Mouse (Mus musculus) fibroblast of lung, adult 2 months (primary cell): Measurements from ENCODE around the gene Psmc3.

Experiments
- DNase-seq: peaks from one replicate; pipeline ENCODE4 v3.0.0-alpha.2; 2011; ENCODE audit warnings: low read depth

Psmc3 gene

GRCm38 (mm10) chr2:91053181-91053933 lies 452 bp upstream of the Psmc3 start:
- DNase-seq = no peak

GRCm38 (mm10) chr2:91058435-91058834 lies 4.6 kb downstream of the Psmc3 start:
- DNase-seq = no peak

- no peak for DNase-seq
These were observed 5.6 kb downstream of the Psmc3 start for GRCm38 (mm10) chr2:91059376-91059775.

- no peak for DNase-seq
These were observed 6.9 kb downstream of the Psmc3 start for GRCm38 (mm10) chr2:91060544-91061355.

GRCm38 (mm10) chr2:91061849-91062481 lies 8.2 kb downstream of the Psmc3 start:
- DNase-seq = peak; percentile 77

- no peak for DNase-seq
These were observed 9.2 kb downstream of the Psmc3 start for GRCm38 (mm10) chr2:91062779-91063606.

- no peak for DNase-seq
These were observed 10.4 kb downstream of the Psmc3 start for GRCm38 (mm10) chr2:91064211-91064610.

GRCm38 (mm10) chr2:91065544-91065943 lies 11.7 kb downstream of the Psmc3 start:
- no peak for DNase-seq

GRCm38 (mm10) chr2:91066455-91066854 lies 12.6 kb downstream of the Psmc3 start:
- DNase-seq = no peak

GRCm38 (mm10) chr2:91068162-91068871 lies 14.5 kb downstream of the Psmc3 start:
- DNase-seq = no peak

GRCm38 (mm10) chr2:91068872-91069165 lies 15.0 kb downstream of the Psmc3 start:
- DNase-seq = no peak

- no peak for DNase-seq
These were observed 15.6 kb downstream of the Psmc3 start for GRCm38 (mm10) chr2:91069306-91070000.

- DNase-seq = peak; percentile 96
These were observed 16.4 kb downstream of the Psmc3 start, which contains the start of gene Slc39a13 for GRCm38 (mm10) chr2:91070076-91070800. TSS of gene Slc39a13 (minus strand) at chr2:91070417.

- DNase-seq = no peak
These were observed 17.2 kb downstream of the Psmc3 start for GRCm38 (mm10) chr2:91071059-91071458.

- DNase-seq = no peak
These were observed 18.3 kb downstream of the Psmc3 start for GRCm38 (mm10) chr2:91072092-91072491.

GRCm38 (mm10) chr2:91077957-91078313 lies 24.1 kb downstream of the Psmc3 start:
- DNase-seq = no peak

GRCm38 (mm10) chr2:91078314-91079025 lies 24.7 kb downstream of the Psmc3 start:
- DNase-seq = no peak

- DNase-seq = no peak
These were observed 25.2 kb downstream of the Psmc3 start for GRCm38 (mm10) chr2:91079026-91079384.

- DNase-seq = no peak
These were observed 27.1 kb downstream of the Psmc3 start for GRCm38 (mm10) chr2:91080784-91081513.
